Mouse (Mus musculus) neural tube, embryonic 11.5 days (tissue): ENCODE measurements at regions not wholly inside any gene's neighbourhood (a gene's known extent, or its start where the extent isn't known, plus 50 kb on each side); places are given as distances from the start of the nearest gene placed in this dataset.

Experiments used
- ATAC-seq: fragments of 200-750 bp; cut with Nextera tagmentation; 2 replicates; pipeline ENCODE4 v1.8.0; 2017; ENCODE audit warnings: moderate number of reproducible peaks, mild to moderate bottlenecking, moderate TSS enrichment, moderate library complexity; ENCODE audit not compliant: insufficient read depth, low FRiP score, low TSS enrichment
- DNase-seq: peaks from one replicate; pipeline ENCODE4 v3.0.0-alpha.2; 2015; ENCODE audit warnings: low spot score
- H3K27ac ChIP-seq: fragments of 300-500 bp; sonication (generic); 2 replicates; pipeline ENCODE4 v1.5.1; 2014; ENCODE audit warnings: low read depth, mild to moderate bottlenecking, low read length
- H3K27me3 ChIP-seq: fragments of 300-500 bp; sonication (generic); 2 replicates; pipeline ENCODE4 v1.6.1; 2014; ENCODE audit warnings: mild to moderate bottlenecking, low read length, mixed read lengths; ENCODE audit not compliant: control insufficient read depth, insufficient read depth
- H3K36me3 ChIP-seq: fragments of 300-500 bp; sonication (generic); 2 replicates; pipeline ENCODE4 v1.6.1; 2014; ENCODE audit warnings: mild to moderate bottlenecking, low read length, moderate library complexity, mixed read lengths; ENCODE audit not compliant: control insufficient read depth, insufficient read depth
- H3K4me1 ChIP-seq: fragments of 300-500 bp; sonication (generic); 2 replicates; pipeline ENCODE4 v1.6.1; 2014; ENCODE audit warnings: low read length, mixed read lengths; ENCODE audit not compliant: control insufficient read depth, insufficient read depth
- H3K4me2 ChIP-seq: fragments of 300-500 bp; sonication (generic); 2 replicates; pipeline ENCODE4 v1.6.1; 2014; ENCODE audit warnings: low read depth, mild to moderate bottlenecking, moderate library complexity
- H3K4me3 ChIP-seq: fragments of 300-500 bp; sonication (generic); 2 replicates; pipeline ENCODE4 v1.5.1; 2014; ENCODE audit warnings: low read depth, low read length
- H3K9ac ChIP-seq: fragments of 300-500 bp; sonication (generic); 2 replicates; pipeline ENCODE4 v1.6.1; 2014; ENCODE audit warnings: mild to moderate bottlenecking, low read length
- H3K9me3 ChIP-seq: fragments of 300-500 bp; sonication (generic); 2 replicates; pipeline ENCODE4 v1.6.1; 2016; ENCODE audit warnings: low read length; ENCODE audit not compliant: control insufficient read depth
- WGBS: fragments of 180-500 bp; shearing (Covaris S2); extraction: QIAGEN DNeasy Blood & Tissue Kit; methylation state at CpG from one replicate; pipeline ENCODE4 v1.1.7; 2014; 5-methylcytosine and 5-hydroxymethylcytosine counted together

- Histone ChIP-seq H3K4me3 (no peak overlapping the region), H3K4me1 (no peaks in the 10 kb centered on the region), H3K27ac (peak overlapping the region; percentile 1; the same call in 1 of the 2 replicates), H3K9ac (no peak overlapping the region), H3K27me3 (no peaks in the 10 kb centered on the region), H3K4me2 (no peak overlapping the region), H3K36me3 (no peaks in the 10 kb centered on the region), H3K9me3 (no peaks in the 10 kb centered on the region)
- 50% methylated on average over 16 of the region's 16 CpGs for WGBS
- DNase-seq (peak; percentile 48), ATAC-seq (no peak)
These were observed 180.2 kb upstream of the Gmds start for GRCm38 (mm10) chr13:32518611-32519344.

- Histone ChIP-seq H3K27me3 (no peaks in the 10 kb centered on the region), H3K4me1 (no peaks in the 10 kb centered on the region), H3K36me3 (no peaks in the 10 kb centered on the region), H3K9ac (no peak overlapping the region), H3K27ac (no peak overlapping the region), H3K9me3 (no peaks in the 10 kb centered on the region), H3K4me3 (no peak overlapping the region), H3K4me2 (no peak overlapping the region)
- DNase-seq (no peak), ATAC-seq (no peak)
- 53% methylated on average over 8 of the region's 8 CpGs for WGBS
These were observed 179.0 kb upstream of the Gmds start for GRCm38 (mm10) chr13:32517514-32517913.

GRCm38 (mm10) chr13:32509231-32510023 is 170.9 kb upstream of the Gmds start:
- WGBS, result 76% methylated on average over 5 of the region's 5 CpGs
- Histone ChIP-seq H3K36me3 (no peaks in the 10 kb centered on the region), H3K9me3 (no peaks in the 10 kb centered on the region), H3K4me3 (no peak overlapping the region), H3K4me1 (no peaks in the 10 kb centered on the region), H3K27ac (no peak overlapping the region), H3K9ac (no peak overlapping the region), H3K27me3 (no peaks in the 10 kb centered on the region), H3K4me2 (no peak overlapping the region)
- no peak for DNase-seq
- no peak for ATAC-seq

- H3K36me3 ChIP-seq, result no peaks in the 10 kb centered on the region
- no peak overlapping the region for H3K9ac ChIP-seq
- H3K9me3 ChIP-seq, result no peaks in the 10 kb centered on the region
- H3K4me2 ChIP-seq, result no peak overlapping the region
- no peaks in the 10 kb centered on the region for H3K27me3 ChIP-seq
- WGBS, result 90% methylated on average over 3 of the region's 3 CpGs
- no peak overlapping the region for H3K27ac ChIP-seq
- H3K4me3 ChIP-seq, result no peak overlapping the region
- no peaks in the 10 kb centered on the region for H3K4me1 ChIP-seq
- DNase-seq (no peak), ATAC-seq (no peak)
These were observed 169.9 kb upstream of the Gmds start for GRCm38 (mm10) chr13:32508447-32508846.

GRCm38 (mm10) chr13:32507825-32508224 is 169.3 kb upstream of the Gmds start:
- WGBS, result 88% methylated on average over 2 of the region's 2 CpGs

GRCm38 (mm10) chr13:32498205-32498790 is 159.8 kb upstream of the Gmds start:
- Histone ChIP-seq H3K4me3 (no peak overlapping the region), H3K9ac (no peak overlapping the region), H3K27ac (no peak overlapping the region), H3K27me3 (no peaks in the 10 kb centered on the region), H3K4me1 (no peaks in the 10 kb centered on the region), H3K4me2 (no peak overlapping the region), H3K36me3 (no peaks in the 10 kb centered on the region), H3K9me3 (no peaks in the 10 kb centered on the region)
- ATAC-seq, result no peak
- no peak for DNase-seq
- 74% methylated on average over 8 of the region's 8 CpGs for WGBS

More at GRCm38 (mm10) chr13:32507825-32508224, 169.3 kb upstream of the Gmds start:
- DNase-seq, result no peak
- ATAC-seq, result no peak
- Histone ChIP-seq H3K9ac (no peak overlapping the region), H3K9me3 (no peaks in the 10 kb centered on the region), H3K4me1 (no peaks in the 10 kb centered on the region), H3K36me3 (no peaks in the 10 kb centered on the region), H3K4me2 (no peak overlapping the region), H3K27ac (no peak overlapping the region), H3K27me3 (no peaks in the 10 kb centered on the region), H3K4me3 (no peak overlapping the region)

- H3K36me3 ChIP-seq, result no peaks in the 10 kb centered on the region
- no peak overlapping the region for H3K4me3 ChIP-seq
- DNase-seq (no peak), ATAC-seq (no peak)
- H3K9me3 ChIP-seq, result no peaks in the 10 kb centered on the region
- no peaks in the 10 kb centered on the region for H3K27me3 ChIP-seq
- H3K9ac ChIP-seq, result no peak overlapping the region
- no peaks in the 10 kb centered on the region for H3K4me1 ChIP-seq
- WGBS, result 79% methylated on average over 2 of the region's 2 CpGs
- no peak overlapping the region for H3K27ac ChIP-seq
- H3K4me2 ChIP-seq, result no peak overlapping the region
These were observed 157.7 kb upstream of the Gmds start for GRCm38 (mm10) chr13:32496263-32496662.

GRCm38 (mm10) chr13:32495063-32495462 is 156.5 kb upstream of the Gmds start:
- no peak overlapping the region for H3K27ac ChIP-seq
- H3K27me3 ChIP-seq, result no peaks in the 10 kb centered on the region
- no peak overlapping the region for H3K4me3 ChIP-seq
- 54% methylated on average over 6 of the region's 6 CpGs for WGBS
- ATAC-seq, result no peak
- no peak for DNase-seq
- no peaks in the 10 kb centered on the region for H3K36me3 ChIP-seq
- H3K4me2 ChIP-seq, result no peak overlapping the region
- no peak overlapping the region for H3K9ac ChIP-seq
- H3K4me1 ChIP-seq, result no peaks in the 10 kb centered on the region
- H3K9me3 ChIP-seq, result no peaks in the 10 kb centered on the region
